Mouse (Mus musculus): Measurements from ENCODE around the gene Psors1c2.
"Not testable (repeated sequence)": the region's sequence is repeated elsewhere in the genome, so short reads cannot be mapped to it uniquely, and the experiment has no call there.

Gene Psors1c2

DNA sequence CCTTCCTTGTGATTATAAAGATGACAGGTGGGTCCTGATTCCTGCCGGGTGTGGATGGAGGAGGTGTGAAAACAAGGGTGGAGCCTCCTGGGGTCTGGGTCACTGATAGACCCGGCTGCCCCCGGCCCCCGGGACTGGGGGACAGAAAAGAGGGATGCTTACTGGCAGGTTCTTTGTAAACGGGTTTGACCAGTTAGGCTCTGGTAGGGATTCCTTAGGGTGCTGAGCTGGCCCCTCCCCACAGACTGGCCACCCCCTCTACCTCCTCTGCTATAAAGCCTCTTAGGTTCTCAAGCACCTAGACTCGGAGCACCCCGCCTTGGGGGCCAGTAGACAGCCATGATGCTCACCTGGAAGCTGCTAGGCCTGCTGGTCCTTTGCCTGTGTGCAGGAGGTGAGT is at the start of gene Psors1c2:
Gene Psors1c2 (plus strand): TSS at position 301 of the 400 bp plus-strand sequence.
- DNase-seq: no peak

DNA sequence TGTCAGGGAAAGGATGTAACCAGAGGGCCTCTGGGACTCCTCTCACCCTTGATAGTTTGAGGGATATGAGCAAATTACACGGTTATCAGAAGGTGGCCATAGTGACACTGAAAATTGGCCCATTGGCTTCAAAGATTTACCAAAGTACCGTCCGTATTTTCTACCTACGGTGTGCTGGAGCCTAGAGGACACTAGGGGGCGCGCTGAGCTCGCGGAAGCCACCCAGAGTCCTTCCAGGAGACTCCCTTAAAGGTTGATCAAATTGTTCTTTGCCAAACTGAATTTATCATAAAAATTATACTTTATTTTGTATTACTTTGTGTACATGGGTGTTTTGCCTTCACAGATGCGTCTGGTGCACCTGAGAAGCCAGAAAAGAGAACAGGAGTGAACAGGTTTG is 48.9 kb upstream of the Psors1c2 start:
- DNase-seq: peak; percentile 76 to 81

GRCm38 (mm10) chr17:35485702-35486101 is 47.3 kb upstream of the Psors1c2 start:
- DNase-seq: peak in 1 of 2 experiments; percentile 15

DNA sequence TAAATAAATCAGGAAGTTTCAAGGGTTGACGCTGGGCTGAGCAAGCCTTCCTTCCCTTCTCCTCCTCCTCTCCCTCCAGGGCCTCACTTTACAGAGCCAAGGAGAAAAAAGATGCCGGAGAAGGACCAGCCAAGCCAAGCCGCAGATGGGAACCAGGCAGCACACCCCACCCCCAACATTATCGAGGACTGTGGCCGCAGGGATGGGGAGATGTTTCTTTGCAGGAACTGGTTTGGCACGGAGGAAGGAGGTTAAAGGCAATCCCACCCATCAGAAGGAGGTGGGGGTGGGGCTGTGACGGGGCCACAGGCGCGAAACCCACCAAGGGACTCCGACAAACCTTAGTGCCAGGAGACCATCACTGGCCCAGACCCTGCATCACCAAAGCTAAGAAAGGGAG is 46.3 kb upstream of the Psors1c2 start:
- peak; percentile 26 to 38 for DNase-seq

- no peak for DNase-seq
These were observed 45.0 kb upstream of the Psors1c2 start for GRCm38 (mm10) chr17:35488041-35488440.

DNA sequence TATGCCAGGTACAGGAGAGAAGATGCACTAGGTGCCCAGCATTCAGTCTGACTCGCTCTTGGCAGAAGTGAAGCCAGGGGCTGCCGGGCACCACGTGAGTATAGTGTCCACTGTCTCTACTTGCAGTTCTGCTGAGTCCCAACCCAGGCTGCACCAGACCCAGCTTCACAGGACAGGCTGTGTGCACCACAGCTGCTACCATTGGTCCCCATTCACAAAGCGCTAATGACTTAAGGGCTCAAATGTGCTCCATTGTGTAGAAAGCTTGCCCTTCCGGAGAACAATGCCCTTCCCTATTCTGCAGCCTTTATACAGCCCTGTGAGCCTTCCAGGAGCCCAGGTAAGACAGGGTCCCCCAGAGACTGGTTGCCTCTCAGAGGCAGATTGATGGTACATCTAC is 42.7 kb upstream of the Psors1c2 start:
- DNase-seq: no peak

- no peak for DNase-seq
These were observed 35.9 kb upstream of the Psors1c2 start for GRCm38 (mm10) chr17:35497124-35497523.

DNA sequence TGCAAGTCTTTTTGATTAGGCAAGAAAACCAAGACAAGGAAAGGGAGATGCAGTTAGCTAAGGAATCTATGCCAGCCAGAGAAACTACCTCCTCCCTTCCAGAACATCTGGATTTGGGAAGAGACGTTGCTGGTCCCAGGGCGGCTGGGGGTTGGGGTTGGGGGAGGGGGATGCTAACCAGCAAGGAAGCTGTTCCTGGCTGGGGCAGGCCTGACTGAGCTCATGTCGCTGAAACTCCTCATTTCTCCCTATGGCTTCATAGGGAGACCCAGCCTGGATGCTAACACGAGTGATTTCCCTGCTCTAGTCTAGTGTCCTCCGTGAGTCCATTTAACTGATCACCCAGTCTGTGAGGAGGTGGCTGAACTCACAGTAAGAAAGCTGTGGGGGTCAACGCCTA is 30.8 kb upstream of the Psors1c2 start:
- no peak for DNase-seq

- no peak for DNase-seq
These were observed 30.2 kb upstream of the Psors1c2 start for GRCm38 (mm10) chr17:35502762-35503161.

GRCm38 (mm10) chr17:35503849-35504248 is 29.2 kb upstream of the Psors1c2 start:
- no peak for DNase-seq

DNA sequence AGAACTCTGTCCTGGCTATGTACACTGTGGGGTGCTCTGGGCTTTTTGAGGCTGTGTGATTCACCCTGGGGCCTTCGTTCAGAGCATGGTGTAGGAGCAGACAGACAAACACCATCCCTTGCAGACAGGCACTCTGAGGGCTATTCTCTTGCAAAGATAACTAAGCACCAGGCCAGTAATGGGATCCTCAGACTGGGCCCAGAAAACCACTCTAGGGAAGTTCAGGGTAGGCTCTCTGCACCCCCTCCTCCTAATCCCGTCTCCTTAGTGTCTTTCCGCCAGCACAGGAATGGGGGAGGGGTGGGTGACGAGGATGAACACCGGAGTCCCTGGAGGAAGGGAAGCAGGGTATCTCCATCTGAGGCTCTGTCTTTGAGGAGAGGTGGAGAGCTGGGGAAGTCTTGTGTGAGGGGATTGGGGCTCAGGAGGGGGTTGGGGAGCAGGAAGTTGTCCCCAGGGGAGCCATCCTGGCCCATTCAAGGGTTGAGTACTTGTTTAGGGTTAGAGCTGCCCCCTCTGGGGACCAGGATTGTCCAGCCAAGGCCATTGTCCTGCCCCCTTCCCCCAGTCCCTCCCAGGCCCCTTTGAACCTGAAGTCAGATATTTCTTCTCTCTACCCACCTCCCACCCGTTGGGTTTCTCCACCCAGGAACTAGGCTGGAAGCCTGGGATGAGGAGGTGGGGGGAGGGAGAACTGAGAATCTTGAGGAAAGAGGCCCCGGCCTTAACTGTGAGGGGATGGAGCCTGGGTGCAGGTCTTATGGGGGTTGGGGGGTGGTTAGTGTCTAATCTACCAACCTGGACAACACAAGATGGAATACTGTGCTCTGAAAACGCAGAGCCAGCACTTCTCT is 28.1 kb upstream of the Psors1c2 start:
- DNase-seq: no peak

DNA sequence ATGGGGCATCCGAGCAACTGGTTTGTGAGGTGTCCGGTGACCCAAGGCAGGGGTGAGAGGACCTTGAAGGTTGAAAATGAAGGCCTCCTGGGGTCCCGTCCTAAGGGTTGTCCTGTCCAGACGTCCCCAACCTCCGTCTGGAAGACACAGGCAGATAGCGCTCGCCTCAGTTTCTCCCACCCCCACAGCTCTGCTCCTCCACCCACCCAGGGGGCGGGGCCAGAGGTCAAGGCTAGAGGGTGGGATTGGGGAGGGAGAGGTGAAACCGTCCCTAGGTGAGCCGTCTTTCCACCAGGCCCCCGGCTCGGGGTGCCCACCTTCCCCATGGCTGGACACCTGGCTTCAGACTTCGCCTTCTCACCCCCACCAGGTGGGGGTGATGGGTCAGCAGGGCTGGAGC is 27.2 kb upstream of the Psors1c2 start, which contains the start of gene Pou5f1:
Gene Pou5f1 (plus strand): TSS at position 243 of the 400 bp plus-strand sequence.
- DNase-seq: no peak

DNA sequence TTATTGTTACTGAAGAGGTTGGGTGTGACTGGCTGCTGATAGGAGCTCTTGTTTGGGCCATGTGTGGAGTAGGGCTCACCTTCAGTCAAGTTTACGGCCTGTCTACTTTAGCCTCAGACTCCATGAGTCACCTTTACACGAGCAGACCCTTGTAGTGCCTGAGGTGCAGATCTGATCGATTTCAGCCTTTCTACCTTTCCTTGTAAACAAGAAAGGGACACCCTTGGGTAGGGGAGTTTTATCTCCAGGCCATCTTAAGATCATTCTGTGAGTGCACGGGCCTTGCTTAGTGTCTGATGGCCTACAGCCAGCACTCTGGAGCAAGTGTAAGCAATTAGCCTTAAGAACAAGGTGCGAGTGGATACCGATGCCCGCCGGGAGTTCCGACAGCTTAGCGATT is 26.1 kb upstream of the Psors1c2 start:
- DNase-seq: no peak

DNA sequence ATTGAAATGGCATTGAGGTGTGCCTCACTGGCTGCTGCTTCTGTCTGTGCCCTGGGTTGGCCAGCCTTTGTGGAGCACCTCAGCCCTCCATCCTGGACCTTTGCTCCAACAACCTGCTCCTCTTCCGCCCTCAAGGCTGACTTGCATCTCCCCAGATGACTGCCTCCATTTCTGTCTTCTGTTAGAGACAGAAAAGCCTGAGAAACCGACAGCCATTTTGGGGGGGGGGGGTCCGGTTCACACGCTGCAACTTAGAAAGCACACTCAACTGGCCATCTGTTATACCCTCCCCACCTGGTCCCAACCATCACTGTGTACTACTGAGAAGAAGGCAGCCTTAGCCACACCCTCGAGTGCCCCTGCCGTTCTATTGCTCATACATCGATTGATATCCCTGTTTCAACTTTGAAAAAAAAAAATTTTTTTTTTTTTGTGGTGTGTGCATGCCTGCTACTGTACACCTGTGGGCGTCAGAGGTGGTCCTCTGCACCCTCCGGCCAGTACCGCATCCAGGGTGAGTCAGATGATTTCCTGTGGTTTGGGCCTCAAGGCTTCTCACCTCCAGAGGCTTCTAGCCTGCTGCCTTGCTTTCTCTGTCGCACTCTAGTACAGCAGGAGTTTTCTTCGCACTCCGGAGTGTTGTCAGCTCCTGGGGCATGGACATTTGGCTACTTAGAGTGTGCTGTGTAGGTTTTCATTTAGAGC is 25.3 kb upstream of the Psors1c2 start:
- no peak for DNase-seq

- DNase-seq: not testable (repeated sequence)
These were observed 24.7 kb upstream of the Psors1c2 start for GRCm38 (mm10) chr17:35508279-35508678.

GRCm38 (mm10) chr17:35509284-35509683 is 23.7 kb upstream of the Psors1c2 start:
- DNase-seq: peak; percentile 33 to 53

DNA sequence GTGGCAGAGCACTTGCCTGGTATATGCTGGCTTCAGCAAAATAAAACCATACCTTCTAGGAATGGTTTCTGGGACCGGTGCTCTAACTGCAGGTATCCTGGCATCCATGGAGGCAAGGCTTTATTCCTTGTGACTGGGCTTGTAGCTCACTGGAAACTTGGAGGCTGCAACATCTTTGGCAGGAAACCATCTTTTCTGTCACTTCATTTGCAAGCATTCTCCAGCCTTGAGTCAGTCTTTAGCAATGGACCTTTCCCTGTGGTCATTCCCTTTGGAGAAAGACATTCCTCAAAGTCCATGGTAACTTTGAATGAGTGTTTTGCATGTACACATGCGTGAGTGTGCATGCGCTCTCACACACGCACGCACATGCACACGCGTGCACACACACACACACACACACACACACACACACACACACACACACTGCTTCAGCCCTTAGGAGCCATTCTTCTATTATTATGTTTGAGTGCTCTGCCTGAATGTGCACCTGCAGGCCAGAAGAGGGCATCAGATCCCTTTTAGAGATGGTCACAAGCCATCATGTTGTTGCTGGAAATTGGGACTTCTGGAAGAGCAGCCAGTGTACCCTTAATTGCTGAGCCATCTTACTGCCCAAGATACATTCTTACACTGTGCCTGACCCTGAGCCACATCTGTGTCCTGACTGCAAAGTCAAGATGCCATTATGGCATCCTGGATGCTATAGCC is 19.9 kb upstream of the Psors1c2 start:
- peak in 1 of 2 experiments; percentile 50 for DNase-seq

GRCm38 (mm10) chr17:35513886-35514285 is 19.1 kb upstream of the Psors1c2 start:
- DNase-seq: peak; percentile 88 to 91

DNA sequence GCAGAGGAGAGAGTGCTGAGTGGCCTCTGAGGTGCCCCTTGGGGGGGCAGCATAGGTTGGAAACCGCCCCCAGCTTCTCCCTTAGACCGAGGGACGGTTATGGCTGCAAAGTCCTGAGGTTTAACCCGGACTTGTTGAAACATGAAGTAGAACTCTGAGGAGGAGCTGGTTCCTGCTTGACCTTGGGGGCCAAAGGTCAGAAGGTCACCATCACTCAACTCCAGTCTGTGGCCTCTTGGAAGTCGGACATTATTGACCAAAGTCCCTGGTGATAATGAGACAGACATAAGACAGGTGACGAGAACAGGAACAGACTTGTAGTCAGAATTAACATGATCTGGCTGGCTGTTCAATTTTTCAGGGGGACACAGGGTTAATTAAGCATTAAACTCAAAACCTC is 18.2 kb upstream of the Psors1c2 start:
- DNase-seq: peak in 1 of 2 experiments; percentile 6

DNA sequence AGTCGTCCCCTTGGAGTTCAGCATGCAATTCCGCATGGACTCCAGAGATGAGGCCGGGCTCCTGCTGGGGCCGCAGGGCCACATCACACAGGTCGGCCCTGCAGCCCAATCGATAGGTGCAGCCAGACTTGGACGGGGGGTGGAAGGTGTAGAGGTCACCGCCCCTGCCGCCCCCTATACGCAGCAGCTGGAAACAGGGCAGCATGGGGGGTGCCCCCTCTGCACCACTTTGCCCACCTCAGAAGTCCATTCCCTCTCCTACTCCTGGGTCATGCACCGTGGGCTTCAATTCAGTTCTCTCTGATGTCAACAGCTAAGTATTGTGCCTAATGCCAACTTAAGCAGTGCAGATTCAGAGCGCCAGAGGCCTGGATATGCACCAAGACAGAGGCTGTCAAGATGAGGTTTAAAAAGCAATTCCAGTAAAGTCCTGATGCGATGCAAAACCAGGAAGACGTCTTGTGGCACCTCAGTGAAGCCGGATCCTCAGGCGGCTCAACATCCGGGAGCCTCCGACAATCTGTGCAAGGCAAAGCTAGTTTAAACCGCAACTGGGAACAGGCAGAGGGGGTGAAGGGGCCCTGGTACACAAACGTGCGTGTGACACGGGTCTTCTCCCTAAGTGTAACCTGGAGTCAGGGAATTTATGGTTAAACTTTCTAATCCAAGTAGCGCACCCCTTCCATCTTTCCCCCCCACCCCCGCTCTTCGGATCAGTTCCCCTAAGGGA is 16.9 kb upstream of the Psors1c2 start:
- DNase-seq: peak; percentile 44 to 49

GRCm38 (mm10) chr17:35516652-35517500 is 16.1 kb upstream of the Psors1c2 start, which contains the start of the genes Tcf19 and Cchcr1:
Gene Tcf19, minus strand, starts transcription at chr17:35516824.
Gene Cchcr1, plus strand, starts transcription at chr17:35517100.
- peak; percentile 99 for DNase-seq
